19 mouse cellular contexts compared by ENCODE assay signal in the genomic region with DNA sequence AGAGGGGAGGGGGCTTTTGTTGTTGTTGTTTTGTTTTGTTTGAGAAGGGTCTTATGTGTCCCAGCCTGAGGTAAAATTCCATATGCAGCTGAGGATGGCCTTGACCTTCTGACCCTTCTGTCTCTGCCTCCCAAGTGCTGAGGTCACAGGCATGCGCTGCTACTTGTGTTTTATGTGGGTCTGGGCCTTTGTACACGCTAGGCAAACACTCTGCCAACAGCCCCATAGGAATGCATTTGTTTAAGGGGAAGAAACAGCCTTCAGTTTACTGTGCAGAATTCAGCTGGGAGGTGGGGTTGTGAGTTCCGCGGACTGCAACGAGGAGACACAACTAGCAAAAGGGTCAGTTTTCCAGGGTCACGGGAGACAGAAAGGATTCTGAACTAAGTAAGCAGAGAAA. TPM values are rescaled to one million over a fixed set of nuclear protein-coding genes. Genes with fewer than 3 reads are reported as not detected.
DNase-seq lines count a peak whose midpoint lies in the region; ATAC-seq lines count a peak whose summit lies in the region.
"Had no signal": no experiment of that assay in that cellular context is flagged by ENCODE, and none has a peak within 500 bp of the region (broad histone marks: within the 10 kb centered on the region; RNA-seq: fewer than 3 reads in every experiment).

No protein-coding gene starts in this region.

- no peak overlapping the region for H3K4me3 ChIP-seq in kidney, embryonic 14.5 days (ENCODE audit: low read length)
- H3K4me3 ChIP-seq in midbrain, embryonic 10.5 days, result no peak overlapping the region
- no peak overlapping the region for H3K4me3 ChIP-seq in midbrain, embryonic 13.5 days (replicated peaks)
- no peak overlapping the region for H3K4me3 ChIP-seq in neural tube, embryonic 15.5 days (replicated peaks)
- H3K4me3 ChIP-seq: hindbrain, embryonic 13.5 days; layer of hippocampus, adult 2 months had no signal

- H3K36me3 ChIP-seq in kidney, embryonic 14.5 days (ENCODE audit: control insufficient read depth, insufficient read depth, low read length), result no peaks in the 10 kb centered on the region
- H3K36me3 ChIP-seq in midbrain, embryonic 10.5 days, result no peaks in the 10 kb centered on the region
- H3K36me3 ChIP-seq in midbrain, embryonic 13.5 days, result no peaks in the 10 kb centered on the region
- H3K36me3 ChIP-seq in neural tube, embryonic 15.5 days, result no peaks in the 10 kb centered on the region
- H3K36me3 ChIP-seq: G1E; hindbrain, embryonic 13.5 days had no signal

- no peaks in the 10 kb centered on the region for H3K27me3 ChIP-seq in kidney, embryonic 14.5 days (ENCODE audit: control insufficient read depth, insufficient read depth, low read length)
- peaks cover 27% of the 10 kb centered on the region for H3K27me3 ChIP-seq in midbrain, embryonic 10.5 days (ENCODE audit: low read depth, poor library complexity, severe bottlenecking)
- H3K27me3 ChIP-seq in midbrain, embryonic 13.5 days, result 0 out of 2 replicates have a peak, but pooled peaks cover 3% of the 10 kb centered on the region
- H3K27me3 ChIP-seq in neural tube, embryonic 15.5 days (replicated peaks), result no peaks in the 10 kb centered on the region

- no peak overlapping the region for H3K4me2 ChIP-seq in kidney, embryonic 14.5 days (replicated peaks; ENCODE audit: low read depth, low read length)
- H3K4me2 ChIP-seq in midbrain, embryonic 13.5 days (replicated peaks), result no peak overlapping the region
- no peak overlapping the region for H3K4me2 ChIP-seq in neural tube, embryonic 15.5 days
- H3K4me2 ChIP-seq: heart, embryonic 11.5 days; hindbrain, embryonic 13.5 days had no signal

- DNase-seq in kidney, adult 11 months, result no peak
- DNase-seq in midbrain, embryonic 10.5 days (ENCODE audit: low spot score), result no peak
- peak; percentile 31 for DNase-seq in embryo, embryonic 9.5 days (ENCODE audit: extremely low spot score)
- no peak for DNase-seq in layer of hippocampus, adult 11-12 months (ENCODE audit: low spot score)
- DNase-seq: adrenal gland, postnatal 14 days; cerebellum, adult 8-10 months; gastrocnemius, postnatal 36 days; liver; lung, adult 2 months had no signal

- WGBS in kidney, embryonic 14.5 days, result 49% methylated on average over 6 of the region's 6 CpGs
- WGBS in midbrain, embryonic 10.5 days, result 25% methylated on average over 6 of the region's 6 CpGs
- 21% methylated on average over 6 of the region's 6 CpGs for WGBS in midbrain, embryonic 13.5 days
- WGBS in neural tube, embryonic 15.5 days, result 35% methylated on average over 6 of the region's 6 CpGs

- H3K9ac ChIP-seq in kidney, embryonic 14.5 days (ENCODE audit: low read depth, low read length), result no peak overlapping the region
- no peak overlapping the region for H3K9ac ChIP-seq in midbrain, embryonic 13.5 days (replicated peaks)
- H3K9ac ChIP-seq in neural tube, embryonic 15.5 days (replicated peaks), result no peak overlapping the region
- H3K9ac ChIP-seq: hindbrain, embryonic 13.5 days had no signal

- H3K27ac ChIP-seq in kidney, embryonic 14.5 days (ENCODE audit: low read depth, low read length), result peak overlapping the region; percentile 17; the same call in 1 of the 2 replicates
- peak overlapping the region; percentile 63 for H3K27ac ChIP-seq in midbrain, embryonic 10.5 days (replicated peaks)
- H3K27ac ChIP-seq in midbrain, embryonic 13.5 days, result no peak overlapping the region
- peak overlapping the region; percentile 6; the same call in 1 of the 2 replicates for H3K27ac ChIP-seq in neural tube, embryonic 15.5 days (replicated peaks)
- H3K27ac ChIP-seq: hindbrain, embryonic 13.5 days; layer of hippocampus, adult 2 months had no signal

- ATAC-seq in kidney, embryonic 14.5 days (ENCODE audit: low FRiP score, low TSS enrichment), result no peak
- no peak for ATAC-seq in midbrain, embryonic 13.5 days
- no peak for ATAC-seq in neural tube, embryonic 15.5 days (ENCODE audit: low FRiP score)
- ATAC-seq: intestine, embryonic 16.5 days had no signal

- no peaks in the 10 kb centered on the region for H3K9me3 ChIP-seq in kidney, embryonic 14.5 days (ENCODE audit: control insufficient read depth, low read length)
- no peaks in the 10 kb centered on the region for H3K9me3 ChIP-seq in midbrain, embryonic 10.5 days (replicated peaks)
- H3K9me3 ChIP-seq in midbrain, embryonic 13.5 days, result no peaks in the 10 kb centered on the region
- no peaks in the 10 kb centered on the region for H3K9me3 ChIP-seq in neural tube, embryonic 15.5 days (replicated peaks)
- H3K9me3 ChIP-seq: G1E; hindbrain, embryonic 13.5 days had no signal

- H3K4me1 ChIP-seq in kidney, embryonic 14.5 days (ENCODE audit: control insufficient read depth, insufficient read depth, low read length), result 0 out of 2 replicates have a peak, but pooled peaks cover 14% of the 10 kb centered on the region
- H3K4me1 ChIP-seq in midbrain, embryonic 10.5 days, result peaks cover 47% of the 10 kb centered on the region
- H3K4me1 ChIP-seq in midbrain, embryonic 13.5 days (replicated peaks), result peaks cover 26% of the 10 kb centered on the region
- peaks cover 33% of the 10 kb centered on the region for H3K4me1 ChIP-seq in neural tube, embryonic 15.5 days

RNA-seq across cellular contexts. Expression of gene D630003M21Rik, which starts 1.6 kb away (rescaled TPM):
- polyA plus RNA-seq in kidney, embryonic 14.5 days (2014; fragmentation: Nextera tagmentation; extraction: Ambion mirVana), result 3.7 and 5.2 TPM in 2 replicates
- polyA plus RNA-seq in midbrain, embryonic 10.5 days (2016; fragmentation: Nextera tagmentation; extraction: Ambion mirVana), result 2.3 and 3.1 TPM in 2 replicates
- polyA plus RNA-seq in midbrain, embryonic 13.5 days (2015; fragmentation: Nextera tagmentation; extraction: Ambion mirVana), result 1.6 and 2.4 TPM in 2 replicates
- 2.4 and 2.5 TPM in 2 replicates for polyA plus RNA-seq in neural tube, embryonic 15.5 days (2015; fragmentation: Nextera tagmentation; extraction: Ambion mirVana)
- polyA plus RNA-seq: G1E had no signal

RNA-seq across cellular contexts. Expression of gene Bpi, which starts 27.3 kb away (rescaled TPM):
- polyA plus RNA-seq in kidney, embryonic 14.5 days (2014; fragmentation: Nextera tagmentation; extraction: Ambion mirVana), result 0.19 TPM in 1 of 2 replicates, not detected in the other
- polyA plus RNA-seq in midbrain, embryonic 10.5 days (2016; fragmentation: Nextera tagmentation; extraction: Ambion mirVana), result not detected in 2 replicates
- not detected in 2 replicates for polyA plus RNA-seq in midbrain, embryonic 13.5 days (2015; fragmentation: Nextera tagmentation; extraction: Ambion mirVana)
- polyA plus RNA-seq in neural tube, embryonic 15.5 days (2015; fragmentation: Nextera tagmentation; extraction: Ambion mirVana), result not detected in 2 replicates
- polyA plus RNA-seq: frontal cortex, adult 2 months; G1E; heart, embryonic 11.5 days; hindbrain, embryonic 13.5 days; intestine, embryonic 16.5 days; lung, adult 2 months; thymus, postnatal 0 days had no signal
